Mouse (Mus musculus) gastrocnemius, postnatal 36 days (tissue): Measurements from ENCODE around the gene Rab38. TPM values are rescaled to one million over a fixed set of nuclear protein-coding genes. Genes with fewer than 3 reads are reported as not detected.

ENCODE experiments used
- DNase-seq, 2 experiments: peaks; one replicate each; pipeline ENCODE4 v3.0.0; 2022
- intact Hi-C: fragments of 180-260 bp; cut with DNase I; formaldehyde crosslinking; loops from one replicate; pipeline ENCODE4 v1.15.1; 2025
- total RNA-seq, 2 experiments: library from RNA; stranded (reverse); gene quantifications; 2 replicates each; pipeline ENCODE4 v1.2.3; 2021

Rab38 gene
- total RNA-seq, 2 experiments from 2014 or later: 0.33 TPM; not detected in 1

- no peak for DNase-seq
- intact Hi-C loops: no loop called here
Measured at GRCm38 (mm10) chr7:88509748-88510147, 79.7 kb downstream of the Rab38 start.

GRCm38 (mm10) chr7:88522481-88522880 is 92.4 kb downstream of the Rab38 start:
- DNase-seq: no peak
- intact Hi-C loops: no loop called here

GRCm38 (mm10) chr7:88527100-88527671 is 97.1 kb downstream of the Rab38 start:
- no peak for DNase-seq

GRCm38 (mm10) chr7:88536127-88536531 is 106.1 kb downstream of the Rab38 start:
- DNase-seq: no peak
- intact Hi-C loops: no loop called here

More at GRCm38 (mm10) chr7:88527100-88527671, 97.1 kb downstream of the Rab38 start:
- intact Hi-C loops: no loop called here

GRCm38 (mm10) chr7:88536743-88537142 is 106.7 kb downstream of the Rab38 start:
- intact Hi-C loops: no loop called here
- no peak for DNase-seq

Other genes starting within 250 kb of the Rab38 start
- gene Ctsc, start 152.2 kb upstream of the Rab38 start, total RNA-seq: 10 to 100 TPM; 36.1 to 37.9 TPM